Mouse (Mus musculus): Measurements from ENCODE around the gene Zfp60. TPM values are rescaled to one million over a fixed set of nuclear protein-coding genes. Genes with fewer than 3 reads are reported as not detected.
"Not testable (repeated sequence)": the region's sequence is repeated elsewhere in the genome, so short reads cannot be mapped to it uniquely, and the experiment has no call there.

Zfp60 gene
- polyA plus RNA-seq, 1 experiment from 2014 or later, result 125 TPM

- H3K9ac ChIP-seq, result peak overlapping the region; percentile 7; the same call in 1 of the 2 replicates
- peak overlapping the region; percentile 29; the same call in 1 of the 2 replicates for H3K4me2 ChIP-seq
- WGBS, result 42% methylated on average over 12 of the region's 12 CpGs
Measured at GRCm38 (mm10) chr7:27725566-27726538, 5.3 kb upstream of the Zfp60 start.

GRCm38 (mm10) chr7:27727471-27727870 lies 3.7 kb upstream of the Zfp60 start:
- H3K4me1 ChIP-seq (replicated peaks), result peaks cover 5% of the 10 kb centered on the region
- WGBS, result 60% methylated on average over 2 of the region's 2 CpGs
- H3K27me3 ChIP-seq, result no peaks in the 10 kb centered on the region
- H3K36me3 ChIP-seq, result no peaks in the 10 kb centered on the region
- H3K9me3 ChIP-seq, result no peaks in the 10 kb centered on the region
- no peak overlapping the region for H3K4me2 ChIP-seq
- H3K27ac ChIP-seq, result no peak overlapping the region
- ATAC-seq (ENCODE audit: low FRiP score), result no peak
- no peak overlapping the region for H3K4me3 ChIP-seq
- no peak overlapping the region for H3K9ac ChIP-seq

More at GRCm38 (mm10) chr7:27725566-27726538, 5.3 kb upstream of the Zfp60 start:
- Histone ChIP-seq H3K9me3 (no peaks in the 10 kb centered on the region), H3K4me3 (no peak overlapping the region), H3K27me3 (no peaks in the 10 kb centered on the region), H3K4me1 (replicated peaks) (0 out of 2 replicates have a peak, but pooled peaks cover 1% of the 10 kb centered on the region), H3K27ac (peak overlapping the region; percentile 78), H3K36me3 (no peaks in the 10 kb centered on the region)
- ATAC-seq (ENCODE audit: low FRiP score), result peak; percentile 79

- H3K4me1 ChIP-seq (replicated peaks), result peaks cover 41% of the 10 kb centered on the region
- peak; percentile 6; the same call in 1 of the 2 replicates for ATAC-seq (ENCODE audit: low FRiP score)
- H3K36me3 ChIP-seq, result no peaks in the 10 kb centered on the region
- peak overlapping the region; percentile 98 for H3K27ac ChIP-seq
- 1% methylated on average over 12 of the region's 12 CpGs for WGBS
- H3K4me3 ChIP-seq, result peak overlapping the region; percentile 70
- no peaks in the 10 kb centered on the region for H3K9me3 ChIP-seq
- peak overlapping the region; percentile 91 for H3K9ac ChIP-seq
- H3K27me3 ChIP-seq, result no peaks in the 10 kb centered on the region
- peak overlapping the region; percentile 67 for H3K4me2 ChIP-seq
Measured at GRCm38 (mm10) chr7:27731946-27732345, 757 bp downstream of the Zfp60 start.

GRCm38 (mm10) chr7:27732508-27732907 lies 1.3 kb downstream of the Zfp60 start:
- no peaks in the 10 kb centered on the region for H3K27me3 ChIP-seq
- ATAC-seq (ENCODE audit: low FRiP score), result no peak
- H3K9me3 ChIP-seq, result no peaks in the 10 kb centered on the region
- 54% methylated on average over 6 of the region's 6 CpGs for WGBS
- H3K4me1 ChIP-seq (replicated peaks), result peaks cover 41% of the 10 kb centered on the region
- H3K4me2 ChIP-seq, result peak overlapping the region; percentile 67
- peak overlapping the region; percentile 91 for H3K9ac ChIP-seq
- peak overlapping the region; percentile 98 for H3K27ac ChIP-seq
- peak overlapping the region; percentile 70 for H3K4me3 ChIP-seq
- peaks cover 3% of the 10 kb centered on the region; the same call in 1 of the 2 replicates for H3K36me3 ChIP-seq

GRCm38 (mm10) chr7:27735457-27735856 lies 4.3 kb downstream of the Zfp60 start:
- Histone ChIP-seq H3K27ac (peak overlapping the region; percentile 49), H3K4me2 (peak overlapping the region; percentile 67), H3K9me3 (no peaks in the 10 kb centered on the region), H3K9ac (peak overlapping the region; percentile 53), H3K4me3 (peak overlapping the region; percentile 3; the same call in 1 of the 2 replicates), H3K27me3 (no peaks in the 10 kb centered on the region), H3K4me1 (replicated peaks) (peaks cover 41% of the 10 kb centered on the region), H3K36me3 (peaks cover 28% of the 10 kb centered on the region)
- 13% methylated on average over 5 of the region's 5 CpGs for WGBS
- ATAC-seq (ENCODE audit: low FRiP score), result no peak

GRCm38 (mm10) chr7:27756351-27757047 lies 25.3 kb downstream of the Zfp60 start:
- H3K36me3 ChIP-seq, result peaks cover 20% of the 10 kb centered on the region
- no peak overlapping the region for H3K9ac ChIP-seq
- H3K4me1 ChIP-seq (replicated peaks), result peaks cover 13% of the 10 kb centered on the region
- no peak overlapping the region for H3K4me3 ChIP-seq
- no peaks in the 10 kb centered on the region for H3K27me3 ChIP-seq
- peaks cover under 1% of the 10 kb centered on the region; the same call in 1 of the 2 replicates for H3K9me3 ChIP-seq
- no peak overlapping the region for H3K4me2 ChIP-seq
- peak; percentile 58 for ATAC-seq (ENCODE audit: low FRiP score)
- peak overlapping the region; percentile 63 for H3K27ac ChIP-seq
- 8% methylated on average over 5 of the region's 5 CpGs for WGBS

GRCm38 (mm10) chr7:27757048-27757375 lies 25.8 kb downstream of the Zfp60 start:
- peaks cover 13% of the 10 kb centered on the region for H3K4me1 ChIP-seq (replicated peaks)
- WGBS, result 11% methylated on average over 3 of the region's 3 CpGs
- peak overlapping the region; percentile 63 for H3K27ac ChIP-seq
- no peak overlapping the region for H3K4me2 ChIP-seq
- ATAC-seq (ENCODE audit: low FRiP score), result peak; percentile 17; the same call in 1 of the 2 replicates
- H3K9ac ChIP-seq, result no peak overlapping the region
- H3K36me3 ChIP-seq, result peaks cover 14% of the 10 kb centered on the region
- H3K4me3 ChIP-seq, result no peak overlapping the region
- H3K9me3 ChIP-seq, result no peaks in the 10 kb centered on the region
- no peaks in the 10 kb centered on the region for H3K27me3 ChIP-seq

GRCm38 (mm10) chr7:27765176-27765886 lies 34.1 kb downstream of the Zfp60 start:
- Histone ChIP-seq H3K27me3 (no peaks in the 10 kb centered on the region), H3K9me3 (no peaks in the 10 kb centered on the region), H3K36me3 (no peaks in the 10 kb centered on the region), H3K9ac (no peak overlapping the region; the same call in 1 of the 2 replicates), H3K4me2 (peak overlapping the region; percentile 42), H3K4me1 (replicated peaks) (0 out of 2 replicates have a peak, but pooled peaks cover 2% of the 10 kb centered on the region), H3K27ac (no peak overlapping the region), H3K4me3 (peak overlapping the region; percentile 14)
- ATAC-seq (ENCODE audit: low FRiP score), result no peak
- 21% methylated on average over 17 of the region's 17 CpGs for WGBS

GRCm38 (mm10) chr7:27789306-27789705 lies 58.1 kb downstream of the Zfp60 start:
- ATAC-seq (ENCODE audit: low FRiP score), result no peak
- Histone ChIP-seq H3K27ac (no peak overlapping the region), H3K9ac (no peak overlapping the region), H3K4me1 (replicated peaks) (no peaks in the 10 kb centered on the region), H3K4me3 (no peak overlapping the region), H3K9me3 (peaks cover 15% of the 10 kb centered on the region), H3K4me2 (no peak overlapping the region), H3K36me3 (0 out of 2 replicates have a peak, but pooled peaks cover 4% of the 10 kb centered on the region), H3K27me3 (no peaks in the 10 kb centered on the region)
- 91% methylated on average over 5 of the region's 5 CpGs for WGBS

GRCm38 (mm10) chr7:27793865-27794264 lies 62.7 kb downstream of the Zfp60 start:
- not testable (repeated sequence) for ATAC-seq (ENCODE audit: low FRiP score); H3K4me2 ChIP-seq; H3K36me3 ChIP-seq; H3K9ac ChIP-seq; H3K27me3 ChIP-seq; H3K4me1 ChIP-seq (replicated peaks); H3K4me3 ChIP-seq; H3K9me3 ChIP-seq; H3K27ac ChIP-seq
- WGBS, result 63% methylated on average over 3 of the region's 3 CpGs

- Histone ChIP-seq H3K4me2 (no peak overlapping the region), H3K36me3 (no peaks in the 10 kb centered on the region), H3K9ac (no peak overlapping the region), H3K4me1 (replicated peaks) (peaks cover 8% of the 10 kb centered on the region), H3K27ac (no peak overlapping the region), H3K4me3 (no peak overlapping the region), H3K9me3 (no peaks in the 10 kb centered on the region), H3K27me3 (no peaks in the 10 kb centered on the region)
- no peak for ATAC-seq (ENCODE audit: low FRiP score)
Measured at GRCm38 (mm10) chr7:27794566-27794965, 63.4 kb downstream of the Zfp60 start.

Measured in hindbrain, embryonic 13.5 days (tissue).